Comparison of ENCODE assay signal across 8 mouse cellular contexts in the genomic region with DNA sequence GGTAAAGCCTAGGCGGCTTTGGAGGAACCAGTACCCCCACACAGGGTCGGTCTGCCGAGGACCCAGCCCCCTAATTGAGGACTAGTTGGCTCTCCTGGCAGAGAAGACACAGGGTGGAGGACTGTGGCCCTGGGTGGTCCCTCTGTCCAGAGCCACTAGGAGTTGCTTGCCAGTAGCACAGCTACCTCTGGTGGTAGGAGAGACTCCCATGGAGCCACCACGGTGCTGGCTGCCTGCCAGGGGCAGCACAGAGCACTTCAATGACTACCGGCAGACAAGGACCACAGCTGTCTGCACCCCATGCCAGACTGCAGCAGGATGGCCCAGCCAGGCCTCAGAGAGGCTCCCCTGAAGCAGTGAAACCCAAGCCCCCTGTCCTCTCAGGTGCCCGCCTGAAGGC. TPM values are rescaled to one million over a fixed set of nuclear protein-coding genes. Genes with fewer than 3 reads are reported as not detected.
DNase-seq lines count a peak whose midpoint lies in the region; ATAC-seq and TF ChIP-seq lines count a peak whose summit lies in the region.

No protein-coding gene starts in this region.

- no peak overlapping the region for H3K4me2 ChIP-seq in neural tube, embryonic 11.5 days (ENCODE audit: low read depth)
- no peak overlapping the region for H3K4me2 ChIP-seq in forebrain, postnatal 0 days (ENCODE audit: low read depth)
- no peak overlapping the region for H3K4me2 ChIP-seq in hindbrain, embryonic 11.5 days (replicated peaks; ENCODE audit: low read depth, low read length)
- H3K4me2 ChIP-seq in neural tube, embryonic 15.5 days = no peak overlapping the region

- ATAC-seq in neural tube, embryonic 11.5 days (ENCODE audit: insufficient read depth, low FRiP score, low TSS enrichment) = peak; percentile 41; the same call in 1 of the 2 replicates
- peak; percentile 63 for ATAC-seq in forebrain, postnatal 0 days
- peak; percentile 62 for ATAC-seq in hindbrain, embryonic 11.5 days (ENCODE audit: low FRiP score)
- peak; percentile 27; the same call in 1 of the 2 replicates for ATAC-seq in neural tube, embryonic 15.5 days (ENCODE audit: low FRiP score)

- TF ChIP-seq POLR2A in liver, adult 2 months (IDR thresholded peaks at IDR 0.05; ENCODE audit: extremely low read depth, insufficient read depth, low read length) = no peak

- no peak overlapping the region for H3K4me3 ChIP-seq in neural tube, embryonic 11.5 days (ENCODE audit: low read depth, low read length)
- H3K4me3 ChIP-seq in forebrain, postnatal 0 days (ENCODE audit: low read depth, low read length) = no peak overlapping the region
- H3K4me3 ChIP-seq in hindbrain, embryonic 11.5 days (ENCODE audit: low read depth, low read length) = no peak overlapping the region
- H3K4me3 ChIP-seq in liver, adult 2 months (ENCODE audit: insufficient read depth, low read depth, low read length) = no peak overlapping the region
- no peak overlapping the region for H3K4me3 ChIP-seq in neural tube, embryonic 15.5 days (replicated peaks)

- TF ChIP-seq CTCF in forebrain, postnatal 0 days (IDR thresholded peaks at IDR 0.05; ENCODE audit: low read depth) = peak; percentile 67
- TF ChIP-seq CTCF in liver, adult 2 months (IDR thresholded peaks at IDR 0.05; ENCODE audit: low read depth, low read length) = peak; percentile 36

- no peak overlapping the region for H3K9ac ChIP-seq in neural tube, embryonic 11.5 days (ENCODE audit: low read length)
- no peak overlapping the region for H3K9ac ChIP-seq in forebrain, postnatal 0 days
- H3K9ac ChIP-seq in hindbrain, embryonic 11.5 days (ENCODE audit: low read depth, low read length) = no peak overlapping the region
- H3K9ac ChIP-seq in liver, adult 2 months (ENCODE audit: low read depth, low read length) = no peak overlapping the region
- no peak overlapping the region; the same call in 1 of the 2 replicates for H3K9ac ChIP-seq in neural tube, embryonic 15.5 days (replicated peaks)

- WGBS in neural tube, embryonic 11.5 days = 28% methylated on average over 6 of the region's 6 CpGs
- WGBS in forebrain, postnatal 0 days = 28% methylated on average over 6 of the region's 6 CpGs
- 42% methylated on average over 6 of the region's 6 CpGs for WGBS in hindbrain, embryonic 11.5 days
- WGBS in liver, adult 2 months = 64% methylated on average over 6 of the region's 6 CpGs
- WGBS in neural tube, embryonic 15.5 days = 35% methylated on average over 6 of the region's 6 CpGs

- peak; percentile 68 for DNase-seq in neural tube, embryonic 11.5 days (ENCODE audit: low spot score)
- DNase-seq in neural tube, embryonic 10.5 days (ENCODE audit: extremely low spot score, low spot score) = no peak
- peak; percentile 83 for DNase-seq in adrenal gland, postnatal 25 days
- peak; percentile 70 for DNase-seq in forebrain, postnatal 0 days
- peak; percentile 61 for DNase-seq in hindbrain, embryonic 11.5 days (ENCODE audit: low spot score)
- DNase-seq in liver, adult 2 months (ENCODE audit: extremely low read depth, low read depth, low spot score) = no peak
- DNase-seq in adipocyte (ENCODE audit: low spot score) = no peak

- H3K79me2 ChIP-seq in liver, adult 2 months (ENCODE audit: control insufficient read depth, insufficient read depth, low read length) = no peaks in the 10 kb centered on the region

- H3K27me3 ChIP-seq in neural tube, embryonic 11.5 days (ENCODE audit: control insufficient read depth, insufficient read depth, low read length) = no peaks in the 10 kb centered on the region
- no peaks in the 10 kb centered on the region for H3K27me3 ChIP-seq in forebrain, postnatal 0 days (ENCODE audit: insufficient read depth, low read length)
- no peaks in the 10 kb centered on the region for H3K27me3 ChIP-seq in hindbrain, embryonic 11.5 days (ENCODE audit: control insufficient read depth, insufficient read depth, low read length)
- H3K27me3 ChIP-seq in liver, adult 2 months (ENCODE audit: control insufficient read depth, insufficient read depth, low read length) = no peaks in the 10 kb centered on the region
- H3K27me3 ChIP-seq in neural tube, embryonic 15.5 days (replicated peaks) = no peaks in the 10 kb centered on the region

- no peak overlapping the region for H3K27ac ChIP-seq in neural tube, embryonic 11.5 days (ENCODE audit: low read depth, low read length)
- no peak overlapping the region for H3K27ac ChIP-seq in forebrain, postnatal 0 days (ENCODE audit: low read depth, low read length)
- 0 out of 2 replicates have a peak overlapping the region, but pooled peaks have one; percentile 6 for H3K27ac ChIP-seq in hindbrain, embryonic 11.5 days (ENCODE audit: low read depth, low read length)
- H3K27ac ChIP-seq in liver, adult 2 months (replicated peaks; ENCODE audit: insufficient read depth, low read depth, low read length) = no peak overlapping the region
- H3K27ac ChIP-seq in neural tube, embryonic 15.5 days (replicated peaks) = peak overlapping the region; percentile 23; the same call in 1 of the 2 replicates

- no peaks in the 10 kb centered on the region for H3K36me3 ChIP-seq in neural tube, embryonic 11.5 days (ENCODE audit: control insufficient read depth, insufficient read depth, low read length)
- H3K36me3 ChIP-seq in forebrain, postnatal 0 days (ENCODE audit: insufficient read depth) = no peaks in the 10 kb centered on the region
- no peaks in the 10 kb centered on the region for H3K36me3 ChIP-seq in hindbrain, embryonic 11.5 days (ENCODE audit: control insufficient read depth, insufficient read depth, low read length)
- peaks cover 22% of the 10 kb centered on the region for H3K36me3 ChIP-seq in liver, adult 2 months (ENCODE audit: control insufficient read depth, insufficient read depth, low read length)
- no peaks in the 10 kb centered on the region for H3K36me3 ChIP-seq in neural tube, embryonic 15.5 days

- no peaks in the 10 kb centered on the region for H3K9me3 ChIP-seq in neural tube, embryonic 11.5 days (ENCODE audit: control insufficient read depth, low read length)
- H3K9me3 ChIP-seq in forebrain, postnatal 0 days (ENCODE audit: low read length) = no peaks in the 10 kb centered on the region
- H3K9me3 ChIP-seq in hindbrain, embryonic 11.5 days (ENCODE audit: control insufficient read depth, low read length) = no peaks in the 10 kb centered on the region
- no peaks in the 10 kb centered on the region for H3K9me3 ChIP-seq in neural tube, embryonic 15.5 days (replicated peaks)

- H3K4me1 ChIP-seq in neural tube, embryonic 11.5 days (ENCODE audit: control insufficient read depth, insufficient read depth, low read length) = no peaks in the 10 kb centered on the region
- H3K4me1 ChIP-seq in forebrain, postnatal 0 days (ENCODE audit: insufficient read depth) = 0 out of 2 replicates have a peak, but pooled peaks cover 5% of the 10 kb centered on the region
- H3K4me1 ChIP-seq in hindbrain, embryonic 11.5 days (replicated peaks; ENCODE audit: control insufficient read depth, insufficient read depth, low read length) = no peaks in the 10 kb centered on the region
- no peaks in the 10 kb centered on the region for H3K4me1 ChIP-seq in liver, adult 2 months (ENCODE audit: control insufficient read depth, insufficient read depth, low read length)
- H3K4me1 ChIP-seq in neural tube, embryonic 15.5 days = peaks cover 23% of the 10 kb centered on the region

RNA-seq across cellular contexts. Expression of gene Abtb1, which starts 15.2 kb away (rescaled TPM):
- 22.9 and 28.4 TPM in 2 replicates for polyA plus RNA-seq in neural tube, embryonic 11.5 days (2014; fragmentation: Nextera tagmentation; extraction: Ambion mirVana)
- 40.6 and 43.0 TPM in 2 replicates for total RNA-seq in adrenal gland, postnatal 25 days (2021)
- total RNA-seq in forebrain, postnatal 0 days (2014; rRNA removed) = 37.0 and 50.5 TPM in 2 replicates
- polyA plus RNA-seq in forebrain, postnatal 0 days (2015; fragmentation: Nextera tagmentation; extraction: Ambion mirVana) = 30.4 and 31.1 TPM in 2 replicates
- polyA plus RNA-seq in hindbrain, embryonic 11.5 days (2014; fragmentation: Nextera tagmentation; extraction: Ambion mirVana) = 16.1 and 18.4 TPM in 2 replicates
- 28.2 and 28.3 TPM in 2 replicates for total RNA-seq in liver, adult 2 months (2014; rRNA removed)
- polyA plus RNA-seq in liver, adult 2 months (2012; rRNA removed) = 54.7 and 60.0 TPM in 2 replicates
- 42.4 and 45.4 TPM in 2 replicates for polyA plus RNA-seq in neural tube, embryonic 15.5 days (2015; fragmentation: Nextera tagmentation; extraction: Ambion mirVana)

RNA-seq across cellular contexts. Expression of gene Podxl2, which starts 48.3 kb away (rescaled TPM):
- 129 and 135 TPM in 2 replicates for polyA plus RNA-seq in neural tube, embryonic 11.5 days (2014; fragmentation: Nextera tagmentation; extraction: Ambion mirVana)
- total RNA-seq in adrenal gland, postnatal 25 days (2021) = 31.4 and 33.5 TPM in 2 replicates
- 917 and 954 TPM in 2 replicates for total RNA-seq in forebrain, postnatal 0 days (2014; rRNA removed)
- 702 and 718 TPM in 2 replicates for polyA plus RNA-seq in forebrain, postnatal 0 days (2015; fragmentation: Nextera tagmentation; extraction: Ambion mirVana)
- polyA plus RNA-seq in hindbrain, embryonic 11.5 days (2014; fragmentation: Nextera tagmentation; extraction: Ambion mirVana) = 151 and 156 TPM in 2 replicates
- 0.46 and 0.60 TPM in 2 replicates for total RNA-seq in liver, adult 2 months (2014; rRNA removed)
- 0.89 and 2.0 TPM in 2 replicates for polyA plus RNA-seq in liver, adult 2 months (2012; rRNA removed)
- 504 and 640 TPM in 2 replicates for polyA plus RNA-seq in neural tube, embryonic 15.5 days (2015; fragmentation: Nextera tagmentation; extraction: Ambion mirVana)

Comparison
In these comparisons a context has a peak if more than half of its experiments do, and no peak if none do; other contexts are left out.
1. DNase-seq: peak in neural tube, embryonic 11.5 days (single experiment), adrenal gland, postnatal 25 days (single experiment), forebrain, postnatal 0 days (single experiment) and hindbrain, embryonic 11.5 days (single experiment); none in neural tube, embryonic 10.5 days (single experiment), liver, adult 2 months (single experiment) and adipocyte (single experiment).
2. H3K27ac ChIP-seq: peak in hindbrain, embryonic 11.5 days (single experiment) and neural tube, embryonic 15.5 days (single experiment); none in neural tube, embryonic 11.5 days (single experiment), forebrain, postnatal 0 days (single experiment) and liver, adult 2 months (single experiment).
3. RNA of gene Podxl2, which starts 48.3 kb away (polyA plus RNA-seq): 702 to 718 TPM in forebrain, postnatal 0 days, 504 to 640 TPM in neural tube, embryonic 15.5 days, 151 to 156 TPM in hindbrain, embryonic 11.5 days and 129 to 135 TPM in neural tube, embryonic 11.5 days; 0.89 to 2.0 TPM in liver, adult 2 months; every median in the first group is over 10 times any median in the second.
4. Peak in every context shown above with its lines, with median percentiles within 50 percentile points of each other: ATAC-seq.